Mouse (Mus musculus): ENCODE measurements at regions not wholly inside any gene's neighbourhood (a gene's known extent, or its start where the extent isn't known, plus 50 kb on each side); places are given as distances from the start of the nearest gene placed in this dataset.

DNA sequence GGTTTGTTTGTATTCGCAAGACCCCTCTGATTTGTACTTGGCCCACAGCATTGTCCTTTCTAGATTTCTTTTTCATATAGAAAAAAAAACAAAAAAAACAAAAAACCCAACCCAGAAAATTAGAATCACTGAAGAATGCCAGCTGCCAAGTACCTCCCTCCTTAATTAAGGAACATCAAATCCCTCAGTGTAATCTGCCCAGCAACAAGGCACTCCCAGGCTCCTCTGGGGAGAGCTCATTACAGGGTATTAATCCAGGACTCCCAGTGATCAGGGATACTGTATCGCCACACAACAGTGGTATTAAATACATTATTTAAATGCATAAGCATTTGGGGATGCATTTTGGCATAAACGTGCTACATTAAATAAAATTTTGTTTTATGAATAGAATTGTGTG is 1023.1 kb downstream of the Adgrl2 start:
- DNase-seq = no peak

DNA sequence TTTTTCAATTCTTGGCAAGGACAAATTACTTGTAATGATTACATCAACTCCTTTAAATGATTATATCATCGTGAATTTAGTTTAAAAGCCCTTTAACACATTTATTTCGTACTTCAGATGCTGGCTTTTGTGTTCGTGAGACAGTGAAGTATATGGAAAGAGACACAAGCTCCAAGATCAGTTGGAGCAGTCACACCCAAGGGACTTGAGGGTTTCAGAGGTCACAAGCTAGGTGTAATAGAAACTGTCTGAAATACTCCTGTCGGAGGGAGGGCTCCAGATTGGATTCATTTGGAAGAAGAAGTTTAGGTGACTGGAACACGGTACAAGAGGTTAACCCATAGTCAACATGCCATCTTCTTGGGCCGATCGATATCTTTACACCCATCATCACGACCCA is 1023.5 kb downstream of the Adgrl2 start:
- no peak for DNase-seq

DNA sequence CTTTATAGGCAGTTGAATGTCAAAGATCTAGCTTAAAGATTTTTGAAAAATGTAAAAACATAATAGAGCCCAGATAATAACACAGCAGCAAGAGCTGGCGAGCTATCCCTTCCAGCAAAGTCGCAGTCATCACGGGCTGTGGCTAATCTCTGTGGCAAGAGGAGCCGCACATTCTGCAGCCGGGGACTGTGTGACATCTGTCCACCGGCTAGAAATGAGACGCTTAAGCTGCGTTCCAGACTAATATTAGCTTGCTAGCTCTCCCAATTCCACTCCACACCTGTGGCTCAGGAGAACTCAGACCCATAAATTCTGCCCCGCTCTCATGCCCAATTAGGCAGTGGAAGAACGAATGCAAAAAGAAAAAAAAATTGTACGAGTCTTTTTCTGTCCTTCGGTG is 1024.0 kb downstream of the Adgrl2 start:
- DNase-seq = peak; percentile 35

DNA sequence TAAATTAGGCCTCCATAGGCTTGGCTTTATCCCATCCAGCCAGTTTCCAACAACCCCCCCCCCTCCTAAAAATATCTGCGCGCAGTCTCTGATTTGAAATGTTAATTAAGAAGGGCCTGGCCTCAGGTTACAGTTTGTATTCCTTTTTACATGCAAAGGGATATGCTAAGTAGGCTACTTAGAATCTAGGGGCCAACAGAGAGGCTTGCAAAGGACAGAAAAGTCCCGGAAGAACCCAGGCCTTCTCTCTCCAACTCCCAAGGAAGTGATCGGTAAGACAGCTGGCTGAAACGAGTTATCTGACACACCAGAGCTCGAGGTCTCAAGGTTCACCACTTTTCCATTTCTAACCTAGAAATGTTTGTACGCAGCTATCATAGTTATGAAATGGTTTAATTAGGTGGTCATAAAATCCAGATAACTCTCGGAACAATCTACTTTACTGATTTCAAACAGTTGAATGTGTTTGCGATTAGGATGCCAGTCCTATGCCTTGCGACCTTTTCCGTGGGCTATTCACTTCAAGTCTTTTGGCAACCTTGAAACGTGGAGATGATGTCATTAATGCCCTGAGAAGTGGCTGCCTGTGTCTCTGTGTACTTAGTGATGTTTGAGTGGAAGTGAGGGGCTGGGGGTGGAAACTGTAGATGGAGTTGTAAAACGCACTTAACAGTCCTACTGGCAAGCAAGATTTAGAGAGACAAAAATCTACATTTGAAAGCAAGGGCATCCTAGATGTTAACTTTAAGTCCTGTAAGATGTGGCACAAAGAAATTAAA is 1026.5 kb downstream of the Adgrl2 start:
- DNase-seq = no peak

DNA sequence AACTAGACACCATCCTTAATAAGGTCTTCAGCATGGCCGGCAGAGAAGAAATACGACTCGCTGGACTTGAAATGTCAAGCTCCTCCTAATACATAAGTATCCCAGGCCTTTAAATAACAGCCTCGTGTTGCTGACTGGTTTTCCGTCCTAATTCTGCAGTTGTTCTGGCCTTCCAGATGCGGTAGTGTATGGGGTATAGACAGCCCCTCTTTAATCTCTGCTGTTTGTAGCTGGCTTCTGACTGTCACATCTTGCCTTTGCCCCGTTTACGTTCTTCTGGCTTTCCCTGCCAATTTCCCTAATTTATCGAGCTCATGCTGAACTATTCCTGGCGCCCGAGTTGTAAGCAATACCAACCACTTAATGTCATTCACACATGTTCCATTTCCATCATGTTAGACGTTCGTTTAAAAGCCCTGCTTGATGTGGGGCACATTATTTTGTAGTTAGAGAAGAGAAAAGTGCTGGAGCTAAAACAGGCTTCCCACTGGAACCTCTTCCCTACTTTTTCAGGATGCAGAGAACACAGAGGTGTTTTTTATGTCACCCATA is 1042.2 kb downstream of the Adgrl2 start:
- peak; percentile 14 for DNase-seq

DNA sequence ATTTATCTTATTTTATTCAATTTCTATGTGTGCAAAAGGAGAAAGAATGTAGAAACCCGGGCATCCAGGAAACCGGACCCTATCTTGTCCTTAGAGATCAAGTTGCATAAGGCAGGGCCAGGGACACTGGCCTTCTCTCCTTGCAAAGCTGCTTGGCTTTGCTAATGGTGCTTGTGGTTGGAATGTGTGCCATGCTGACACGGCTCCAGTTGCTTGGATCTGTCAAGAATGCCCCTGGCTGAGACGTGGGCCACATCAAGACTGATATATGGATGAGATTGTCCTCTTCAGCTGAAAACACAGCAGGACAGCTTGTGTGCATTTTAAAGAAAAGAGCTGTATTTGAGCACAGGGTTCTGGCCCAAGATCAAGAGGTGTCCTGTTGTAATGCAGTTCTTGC is 1047.0 kb downstream of the Adgrl2 start:
- no peak for DNase-seq

DNA sequence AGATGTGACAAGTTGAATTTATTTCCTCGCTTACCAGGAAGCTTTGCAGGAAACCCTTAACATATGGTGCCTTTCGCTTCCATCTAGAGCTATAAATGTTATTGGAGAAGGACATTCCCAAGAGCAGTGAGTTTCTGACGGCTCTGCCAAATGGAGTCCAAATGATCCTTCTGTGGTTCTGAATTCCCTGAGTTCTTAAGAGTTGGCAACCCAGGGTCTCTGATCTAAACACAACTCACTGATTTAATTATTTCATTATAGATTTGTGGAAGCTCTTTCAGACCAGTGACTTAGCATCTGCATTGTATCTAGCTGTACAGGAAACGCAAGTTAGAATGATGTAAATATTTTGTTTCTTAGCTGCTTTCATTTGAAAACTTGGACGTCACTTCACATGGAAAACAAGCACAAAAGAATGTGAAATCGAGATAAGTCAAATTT is 1059.5 kb downstream of the Adgrl2 start:
- DNase-seq = no peak

DNA sequence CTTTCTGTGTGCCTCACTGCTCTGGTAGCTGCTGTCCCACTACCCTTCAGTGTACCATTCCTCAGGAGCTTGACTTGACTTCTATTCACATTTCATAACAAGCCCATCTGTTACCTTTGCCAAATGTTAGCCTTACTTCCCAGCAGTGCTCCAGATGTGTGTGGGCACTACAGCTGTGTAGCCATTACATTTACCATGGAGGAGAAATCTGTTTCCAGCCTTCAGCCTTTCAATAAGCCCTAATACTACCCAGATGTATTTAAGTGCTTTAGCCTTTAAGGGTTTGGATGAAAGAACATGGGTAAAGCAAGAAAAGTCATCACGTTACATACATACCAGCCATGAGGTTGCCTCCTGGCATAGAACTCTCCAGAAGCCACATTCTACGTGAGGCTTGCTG is 1068.0 kb downstream of the Ttll7 start:
- no peak for DNase-seq

DNA sequence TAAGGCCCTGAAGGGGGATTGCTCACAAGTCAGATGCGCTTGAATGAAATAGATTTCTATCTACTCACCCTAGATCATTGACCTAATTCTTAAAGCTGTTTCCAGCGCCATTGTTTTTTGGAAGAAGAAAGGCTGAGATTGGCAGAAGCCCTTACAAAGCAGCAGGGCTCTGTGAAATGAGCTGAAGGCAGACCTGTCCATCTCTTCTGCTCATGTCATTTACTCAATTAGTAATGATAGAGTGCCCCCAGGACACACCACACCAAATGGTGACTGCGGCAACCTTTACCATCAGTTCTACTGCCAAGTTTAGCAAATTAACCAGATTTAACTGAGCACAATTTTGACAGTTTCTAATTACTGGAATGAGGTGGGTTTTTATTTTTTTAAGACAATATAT is 1067.5 kb downstream of the Ttll7 start:
- no peak for DNase-seq

DNA sequence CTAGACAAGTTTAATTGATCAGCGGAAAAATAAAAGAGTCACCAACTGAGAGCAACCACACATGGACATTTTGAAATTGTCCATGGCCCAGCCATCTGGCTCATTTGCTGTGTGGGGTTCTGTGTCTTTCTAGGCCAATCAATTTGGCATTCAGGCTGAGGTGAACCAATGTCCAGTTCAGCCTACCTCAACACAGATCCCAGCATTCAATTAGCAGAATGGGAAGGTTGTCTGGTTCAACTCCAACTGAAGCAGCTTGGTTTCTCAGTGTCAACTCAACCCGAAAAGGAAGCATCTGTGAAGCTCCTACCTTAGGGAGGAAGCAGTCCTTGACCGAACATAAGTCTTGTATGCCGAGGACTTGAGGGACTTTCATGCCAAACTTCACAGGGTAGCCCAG is 1067.0 kb downstream of the Ttll7 start:
- no peak for DNase-seq

DNA sequence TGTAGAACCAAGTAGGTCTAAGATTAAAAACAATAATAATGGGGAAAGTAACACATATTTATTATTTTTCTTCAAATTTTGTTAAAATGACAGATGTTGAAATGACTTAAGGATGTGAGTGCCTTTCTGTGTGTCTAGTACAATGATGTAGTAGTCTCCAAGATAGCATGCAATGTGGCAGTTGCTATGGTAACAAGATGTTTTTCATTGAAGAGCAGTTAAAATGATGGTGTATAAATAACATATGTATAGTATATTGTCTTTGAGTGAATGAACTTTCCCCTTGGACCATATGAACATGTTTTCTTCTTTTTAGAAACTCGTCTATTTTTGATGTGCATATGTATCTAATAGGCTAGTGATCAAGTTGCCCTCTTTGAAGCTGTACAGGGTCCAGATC is 1044.6 kb downstream of the Ttll7 start:
- no peak for DNase-seq

DNA sequence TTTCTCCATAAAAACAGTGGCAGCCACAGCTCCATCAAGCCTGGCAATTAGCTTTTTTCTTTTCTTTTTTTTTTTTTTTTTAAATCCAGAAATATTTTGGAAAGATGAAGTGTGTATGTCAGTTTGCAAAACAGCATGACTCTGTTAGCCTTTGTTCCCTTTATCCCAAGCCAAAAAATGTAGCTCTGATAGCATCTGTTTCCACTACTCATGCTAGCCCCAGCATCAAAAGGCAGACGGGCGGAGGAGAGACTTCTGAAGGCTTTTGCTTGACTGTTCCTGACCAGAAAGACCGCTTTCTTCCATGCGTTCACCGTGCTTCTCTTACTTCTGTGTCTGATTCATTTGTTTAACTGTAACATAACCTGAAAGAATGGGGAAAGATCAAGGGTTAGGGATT is 1039.5 kb downstream of the Ttll7 start:
- DNase-seq = no peak

DNA sequence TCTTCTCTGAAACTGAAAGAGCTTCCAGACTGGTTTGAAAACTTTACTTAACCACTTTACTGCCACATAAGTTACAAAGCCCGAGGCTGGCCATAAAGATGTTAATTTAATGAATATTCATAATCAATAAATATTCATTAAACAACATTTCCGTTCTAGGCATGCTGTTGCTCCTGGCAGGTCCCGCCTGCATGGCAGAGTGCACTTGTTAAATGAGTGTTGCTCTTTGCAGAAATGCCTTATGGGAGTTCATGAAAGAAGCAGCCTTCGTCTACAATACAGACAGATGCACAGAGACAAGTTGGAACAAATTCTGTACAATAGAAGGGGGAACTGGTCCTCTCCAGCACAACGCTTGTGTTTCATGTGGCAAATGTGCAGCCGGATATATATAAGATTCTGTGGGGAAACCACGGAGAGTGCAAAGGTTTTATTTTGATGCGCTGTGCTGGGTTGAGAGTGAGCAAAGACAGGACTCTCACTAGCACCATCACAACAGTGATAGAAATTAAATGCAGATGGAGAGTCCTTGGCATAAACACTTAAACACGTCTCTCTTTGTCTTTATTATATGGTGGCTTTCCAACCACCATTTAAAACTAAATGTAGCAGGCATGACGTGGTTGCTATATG is 1034.2 kb downstream of the Ttll7 start:
- no peak for DNase-seq

DNA sequence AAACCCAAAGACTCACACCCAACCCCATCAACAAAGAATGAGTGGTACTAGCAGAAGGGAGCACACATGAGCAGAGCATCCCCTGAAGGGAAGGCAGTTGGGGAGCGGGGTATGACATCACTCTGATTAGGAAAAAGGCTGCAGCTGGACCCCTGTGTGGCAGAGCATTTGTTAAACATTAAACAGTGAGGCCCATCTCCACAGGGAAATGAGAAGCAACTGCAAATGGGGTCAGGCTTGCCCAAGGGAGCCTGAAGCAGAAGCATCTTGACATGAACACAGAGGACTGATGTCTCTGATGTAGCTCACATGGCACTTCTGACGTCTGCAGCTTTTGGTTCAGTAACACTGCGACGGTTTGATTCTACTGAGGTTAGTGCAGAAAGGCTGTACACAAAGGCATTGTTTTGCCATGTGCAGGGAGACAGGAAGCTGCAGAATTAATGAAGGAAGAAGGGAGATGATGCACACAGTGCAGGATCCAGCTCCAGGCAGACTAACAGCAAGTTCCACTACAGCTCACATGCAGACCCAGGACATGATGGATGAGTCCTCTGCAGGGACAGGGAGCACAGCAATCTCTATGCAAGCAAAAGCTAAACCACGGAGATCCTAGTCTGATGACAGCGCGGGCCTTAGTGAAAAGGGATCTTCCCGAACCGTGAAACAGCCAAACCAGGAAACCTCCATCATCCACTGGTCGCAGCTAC is 1030.9 kb downstream of the Ttll7 start:
- no peak for DNase-seq

DNA sequence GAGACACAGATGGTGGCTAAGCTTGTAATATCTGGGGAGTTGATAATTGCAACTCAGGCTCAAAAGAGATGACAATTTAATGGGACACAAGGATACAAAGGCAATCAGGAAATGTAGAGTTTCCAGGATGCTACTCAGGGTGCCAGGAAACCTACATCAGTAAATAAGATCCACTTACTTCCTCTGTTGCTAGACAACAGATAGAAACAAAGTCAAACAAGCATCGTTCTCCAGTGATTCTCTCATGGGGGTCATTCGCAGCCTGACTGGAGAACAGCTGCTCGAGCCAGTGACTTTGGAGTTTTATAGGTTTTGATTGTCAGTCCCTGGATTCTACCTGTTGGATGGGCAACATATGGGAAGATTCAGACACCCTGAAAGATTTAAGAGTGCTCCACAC is 1026.5 kb downstream of the Ttll7 start:
- no peak for DNase-seq

DNA sequence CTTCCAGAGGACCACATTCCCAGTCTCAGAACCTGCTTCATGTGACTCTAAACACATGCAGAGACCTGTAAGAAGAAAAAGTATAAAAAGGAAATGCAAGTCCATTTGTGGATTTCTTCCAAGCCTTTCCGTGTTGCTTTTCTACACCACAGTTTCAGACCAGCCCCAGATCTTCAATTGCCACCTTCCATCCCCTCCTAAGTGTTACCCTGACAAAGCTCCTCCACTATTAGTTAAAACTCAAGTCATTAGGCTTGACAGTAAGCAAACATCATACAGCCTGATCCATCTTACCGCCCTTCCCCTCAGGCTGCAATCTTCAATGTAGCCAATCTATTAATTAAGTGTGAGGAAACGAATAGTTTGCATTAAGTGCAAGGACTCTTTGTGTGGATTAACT is 1016.1 kb downstream of the Ttll7 start:
- DNase-seq = no peak

DNA sequence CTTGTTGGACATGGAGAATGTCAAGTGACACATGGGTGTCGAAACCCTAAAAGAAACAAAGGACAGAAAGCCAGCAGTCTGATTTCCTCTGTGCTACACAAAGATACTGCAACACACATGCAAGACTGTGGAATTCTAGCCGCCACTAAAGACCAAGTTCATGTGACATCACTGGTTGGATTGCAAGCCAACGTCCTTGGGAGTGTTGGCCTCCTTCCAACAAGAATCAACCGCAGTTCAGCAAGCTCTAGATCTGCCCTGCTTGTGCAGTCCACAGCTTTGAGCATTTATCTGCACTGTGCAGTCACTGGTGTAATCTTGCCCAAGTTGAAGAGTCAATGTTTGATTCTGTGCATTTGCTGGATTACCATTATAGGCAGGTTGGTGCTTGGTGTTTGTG is 1001.2 kb downstream of the Ttll7 start:
- peak; percentile 38 for DNase-seq

DNA sequence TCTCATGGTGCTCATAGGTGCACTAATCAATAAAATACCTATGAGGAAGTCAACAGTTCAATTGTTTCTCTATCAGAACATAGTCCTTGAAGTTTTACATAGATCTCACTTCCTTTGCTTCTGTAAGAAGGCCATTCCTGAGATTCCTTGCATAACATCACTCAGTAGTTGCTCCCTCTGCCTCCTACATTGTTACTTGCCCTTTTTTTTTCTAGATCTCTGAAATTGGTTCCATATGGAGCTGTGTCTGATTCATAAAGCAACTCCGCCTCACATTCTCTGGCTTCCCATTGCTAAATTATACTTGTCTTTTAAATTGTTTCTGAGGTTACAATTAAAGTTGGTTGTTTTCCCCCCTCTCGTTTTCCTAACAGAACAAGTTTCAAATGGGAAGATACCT is 1000.7 kb downstream of the Ttll7 start:
- DNase-seq = no peak

DNA sequence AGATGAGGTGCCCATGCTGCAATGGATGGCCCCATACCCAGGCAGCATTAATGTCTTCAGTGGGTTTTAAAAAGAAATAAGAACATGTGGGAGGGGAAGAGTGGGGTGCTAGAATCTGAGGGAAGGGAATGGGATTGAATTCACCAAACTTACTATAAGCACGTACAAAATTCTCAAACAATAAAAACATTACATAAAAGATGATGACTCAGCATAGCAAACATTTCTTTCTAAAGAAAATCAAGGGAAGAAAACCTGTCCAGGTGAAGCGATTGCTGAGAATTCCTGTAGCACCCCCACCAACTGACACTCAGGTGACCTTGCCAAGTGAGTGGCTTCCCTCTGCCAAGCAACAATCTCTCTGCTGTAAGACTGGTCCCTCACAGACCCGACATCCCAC is 989.2 kb downstream of the Ttll7 start:
- DNase-seq = no peak

DNA sequence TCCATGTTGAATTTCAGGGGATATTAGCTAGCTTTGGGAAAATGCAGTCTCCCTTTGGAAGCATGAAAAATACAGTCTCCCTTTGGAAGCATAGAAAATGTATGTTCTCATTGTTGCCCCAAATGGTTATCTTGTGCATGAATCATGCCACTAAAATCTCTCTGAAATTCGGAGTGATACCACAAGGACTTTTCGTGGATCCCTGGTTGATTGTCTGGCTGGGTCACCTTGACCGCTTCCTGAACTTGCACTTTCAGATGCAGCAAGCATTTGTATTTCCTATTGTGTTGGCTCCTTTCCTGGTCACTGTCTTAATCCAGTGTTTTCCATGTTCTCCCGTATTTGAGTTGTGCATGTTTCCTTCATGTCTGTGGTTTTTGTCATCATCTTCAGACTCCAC is 986.6 kb downstream of the Ttll7 start:
- no peak for DNase-seq

DNA sequence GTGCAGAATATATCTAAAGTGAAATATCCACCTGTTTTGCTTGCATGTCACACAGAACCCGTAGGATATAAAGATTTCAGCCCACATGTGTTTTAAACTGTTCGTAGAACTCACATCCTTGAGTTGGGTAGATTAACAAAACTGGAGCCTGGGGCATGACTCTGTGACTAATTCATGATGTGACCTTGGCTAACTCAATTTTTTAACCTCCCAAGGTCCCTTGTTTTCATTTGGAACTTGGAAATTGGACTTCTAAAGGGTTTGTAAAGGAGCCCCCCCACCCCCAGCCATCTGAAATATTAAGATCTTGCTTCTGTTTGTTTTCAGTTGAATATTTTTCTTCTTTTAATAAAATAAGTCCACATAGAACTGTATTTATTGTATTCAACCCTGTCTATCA is 983.5 kb downstream of the Ttll7 start:
- DNase-seq = no peak

DNA sequence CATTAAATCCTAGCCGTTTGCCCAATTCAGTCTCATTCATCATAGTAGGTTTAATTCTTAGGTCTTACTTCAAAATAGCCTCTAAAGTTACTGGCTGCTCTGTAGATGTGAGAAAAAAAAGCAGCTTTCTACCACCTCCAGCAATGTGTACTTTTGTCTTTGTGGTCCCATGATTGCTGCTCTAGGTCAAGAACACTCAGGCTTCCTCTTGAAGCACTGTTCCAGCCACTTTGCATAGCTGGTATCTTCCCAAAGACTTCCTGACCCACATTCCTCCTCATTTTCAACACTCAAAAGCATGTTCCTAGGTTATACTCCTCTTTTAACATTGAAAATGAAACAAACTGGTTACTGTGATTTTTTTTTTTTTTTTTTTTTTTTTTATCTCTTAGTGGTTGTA is 973.2 kb downstream of the Ttll7 start:
- DNase-seq = no peak

DNA sequence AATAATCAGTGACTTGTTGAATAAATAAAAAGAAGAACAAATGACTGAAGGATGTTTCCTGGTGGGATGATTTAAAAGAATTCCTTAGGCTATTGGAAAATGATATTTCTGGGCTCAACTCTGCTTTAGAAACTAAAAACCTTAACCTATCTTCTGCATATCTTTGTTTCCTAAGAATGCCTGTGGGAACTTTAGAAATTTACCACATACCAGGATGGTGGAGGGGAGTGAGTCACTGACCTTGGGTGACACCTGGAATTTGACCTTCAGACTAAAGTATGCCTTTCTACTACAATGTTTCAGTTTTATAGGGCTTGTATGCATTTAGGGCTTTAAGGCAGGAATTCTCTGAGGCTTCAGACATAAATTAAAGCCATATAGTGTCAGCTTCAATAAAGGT is 972.3 kb downstream of the Ttll7 start:
- DNase-seq = no peak

All from heart, postnatal 4 days (tissue).